Mouse (Mus musculus) right cerebral cortex, postnatal 4 days (tissue): Measurements from ENCODE around the gene Plk5.
A peak's percentile ranks its signal among the peaks of the same experiment; 100 is the strongest.

Experiments
- DNase-seq: peaks from one replicate; pipeline ENCODE4 v3.0.0-alpha.2; 2022

Gene Plk5

GRCm38 (mm10) chr10:80357994-80358639 lies 1.9 kb downstream of the Plk5 start:
- DNase-seq, result no peak

GRCm38 (mm10) chr10:80363734-80364133 lies 7.5 kb downstream of the Plk5 start:
- no peak for DNase-seq

- DNase-seq, result no peak
Observed at GRCm38 (mm10) chr10:80365736-80366135, 9.5 kb downstream of the Plk5 start.

DNA sequence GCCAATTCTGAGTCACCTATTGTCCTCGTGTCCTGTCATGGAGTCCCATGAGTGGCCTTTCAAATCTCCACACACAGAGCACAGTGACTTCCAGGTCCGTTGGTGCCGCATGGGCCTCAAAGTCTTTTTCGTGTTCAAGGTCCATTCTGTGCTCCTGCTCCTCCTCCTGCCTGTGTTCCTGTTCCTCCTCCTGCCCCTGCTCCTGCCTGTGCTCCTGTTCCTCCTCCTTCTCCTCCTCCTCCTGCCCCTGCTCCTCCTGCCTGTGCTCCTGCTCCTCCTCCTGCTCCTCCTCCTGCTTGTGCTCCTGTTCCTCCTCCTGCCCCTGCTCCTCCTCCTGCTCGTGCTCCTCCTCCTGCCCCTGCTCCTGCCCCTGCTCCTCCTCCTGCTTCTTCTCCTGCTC lies 11.7 kb downstream of the Plk5 start:
- DNase-seq, result no peak

DNA sequence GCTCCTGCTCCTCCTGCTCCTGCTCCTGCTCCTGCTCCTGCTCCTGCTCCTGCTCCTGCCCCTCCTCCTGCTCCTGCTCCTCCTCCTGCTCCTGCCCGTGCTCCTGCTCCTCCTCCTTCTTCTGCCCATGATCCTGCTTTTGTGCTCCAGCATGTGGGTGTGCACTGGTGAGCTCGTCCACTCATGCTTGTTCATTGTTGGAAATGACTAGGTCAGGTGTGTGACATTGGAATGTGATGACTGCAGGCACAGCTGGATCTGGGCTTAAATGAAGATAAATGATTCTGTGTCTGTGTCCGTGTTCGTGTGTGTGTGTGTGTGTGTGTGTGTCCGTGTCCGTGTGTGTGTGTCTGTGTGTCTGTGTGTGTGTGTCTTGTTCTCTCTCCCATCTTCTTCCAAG lies 12.1 kb downstream of the Plk5 start:
- DNase-seq, result no peak

DNA sequence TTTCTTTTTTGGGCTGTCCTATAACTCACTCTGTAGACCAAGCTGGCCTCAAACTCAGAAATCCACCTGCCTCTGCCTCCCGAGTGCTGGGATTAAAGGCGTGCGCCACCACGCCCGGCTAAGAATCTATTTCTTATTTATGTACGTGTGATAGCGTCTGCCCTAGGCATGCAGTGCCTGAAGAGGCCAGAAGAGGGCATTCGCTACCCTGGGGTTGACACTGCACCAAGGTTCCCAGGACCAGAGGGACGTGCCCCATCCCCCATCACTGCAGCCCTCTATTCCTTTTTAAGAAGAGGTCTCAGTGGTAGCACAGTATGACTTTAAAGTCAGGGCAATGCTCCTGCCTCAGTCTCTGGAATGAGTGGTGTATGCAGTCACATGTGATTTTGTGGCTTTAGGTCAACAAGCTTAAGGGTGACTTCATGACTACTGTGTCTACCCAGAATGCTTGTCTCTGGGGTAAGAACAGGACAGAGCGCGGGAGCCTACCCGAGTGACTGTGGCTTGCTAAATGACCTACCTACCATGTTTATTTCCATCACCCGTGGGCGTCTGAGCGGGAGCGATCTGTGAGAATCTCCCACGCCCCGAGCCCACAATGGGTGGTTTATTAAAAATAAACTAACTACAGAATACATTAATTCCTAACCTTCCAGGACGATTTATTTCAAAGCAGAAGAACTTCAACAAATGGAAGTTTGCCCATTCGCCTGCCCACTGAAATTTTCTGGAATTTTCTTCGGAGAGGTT lies 13.9 kb downstream of the Plk5 start:
- DNase-seq, result no peak

DNA sequence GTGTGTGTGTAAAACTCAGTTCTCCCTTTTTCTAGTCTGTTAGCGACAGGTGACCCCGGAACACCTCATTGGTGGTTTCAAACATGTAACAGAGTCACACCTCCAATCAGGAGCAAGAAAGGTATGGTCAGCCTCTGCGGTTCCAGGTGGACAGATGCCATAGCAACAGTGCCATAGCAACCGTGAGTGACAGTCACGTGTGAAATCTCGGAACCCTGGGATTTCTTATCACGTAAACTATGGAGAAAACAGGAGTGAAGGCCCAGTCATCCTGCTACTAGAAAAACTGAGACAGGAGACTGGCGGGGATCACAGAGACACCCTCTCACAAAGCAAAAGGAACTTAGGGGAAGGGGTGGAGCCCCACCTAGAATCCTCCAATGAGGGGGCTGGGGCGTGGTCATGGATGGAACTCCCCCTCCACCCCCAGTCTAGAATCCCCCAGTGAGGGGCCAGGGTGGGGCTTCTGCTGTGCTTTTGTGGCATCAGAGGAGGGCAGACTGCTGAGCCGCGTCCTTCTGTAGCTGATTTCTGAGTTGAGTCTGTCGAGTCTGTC lies 15.2 kb downstream of the Plk5 start:
- DNase-seq, result no peak

- DNase-seq, result no peak
Observed at GRCm38 (mm10) chr10:80371983-80372382, 15.7 kb downstream of the Plk5 start.

DNA sequence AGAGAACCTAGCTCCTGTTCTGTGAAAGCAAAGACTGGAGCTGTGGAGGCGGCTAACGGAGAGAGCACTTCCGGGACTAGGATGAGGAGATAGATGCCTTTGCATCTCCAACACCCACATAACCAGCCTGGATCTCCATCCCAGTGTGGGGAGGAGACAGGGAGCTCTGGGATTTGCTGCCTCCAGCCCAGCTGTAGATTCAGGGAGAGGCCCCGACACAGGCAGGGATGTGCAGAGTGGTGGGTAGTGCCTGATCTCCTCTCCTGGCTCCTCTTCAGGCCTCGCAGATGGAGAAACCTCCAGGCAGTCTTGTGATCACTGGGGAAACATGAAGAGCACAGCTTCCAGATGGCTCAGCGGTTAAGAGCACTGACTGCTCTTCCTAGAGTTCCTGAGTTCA lies 16.4 kb downstream of the Plk5 start:
- DNase-seq, result no peak

GRCm38 (mm10) chr10:80374063-80374462 lies 17.8 kb downstream of the Plk5 start:
- DNase-seq, result peak; percentile 70

DNA sequence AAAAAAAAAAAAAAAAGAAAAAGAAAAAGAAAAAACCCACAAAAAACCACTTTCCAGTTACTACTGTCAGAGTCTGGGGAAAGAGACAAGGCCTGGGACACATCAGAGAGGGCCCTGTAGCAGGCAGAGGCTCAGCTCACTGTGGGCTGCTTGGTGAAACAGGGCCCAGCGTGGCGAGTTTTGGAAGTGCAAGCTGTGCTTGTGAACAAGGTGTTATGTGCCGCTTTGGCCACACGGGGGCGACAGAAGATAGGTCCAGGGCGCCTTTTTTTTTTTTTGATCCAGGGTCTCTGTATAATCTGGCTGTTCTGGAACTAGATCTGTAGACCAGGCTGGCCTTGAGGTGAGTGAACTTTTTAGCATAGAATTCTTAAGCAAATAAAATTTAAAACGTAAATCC lies 19.9 kb downstream of the Plk5 start:
- DNase-seq, result peak; percentile 98

DNA sequence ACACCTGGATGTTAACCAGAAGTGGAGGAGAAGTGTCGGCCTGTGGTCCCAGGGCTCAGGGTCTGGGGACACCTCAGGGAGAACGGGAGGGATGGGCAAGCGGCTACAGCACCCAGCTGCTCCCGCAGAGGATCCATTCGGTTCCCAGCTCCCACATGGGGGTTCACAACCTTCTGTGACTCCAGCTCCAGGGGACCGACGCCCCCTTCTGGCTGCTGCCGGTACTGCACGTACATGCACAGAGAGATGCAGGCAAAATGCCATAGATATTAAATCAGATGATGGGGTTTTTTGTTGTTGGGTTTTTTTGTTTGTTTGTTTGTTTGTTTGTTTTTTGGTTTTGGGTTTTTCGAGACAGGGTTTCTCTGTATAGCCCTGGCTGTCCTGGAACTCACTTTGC lies 21.5 kb downstream of the Plk5 start:
- peak; percentile 62 for DNase-seq

DNA sequence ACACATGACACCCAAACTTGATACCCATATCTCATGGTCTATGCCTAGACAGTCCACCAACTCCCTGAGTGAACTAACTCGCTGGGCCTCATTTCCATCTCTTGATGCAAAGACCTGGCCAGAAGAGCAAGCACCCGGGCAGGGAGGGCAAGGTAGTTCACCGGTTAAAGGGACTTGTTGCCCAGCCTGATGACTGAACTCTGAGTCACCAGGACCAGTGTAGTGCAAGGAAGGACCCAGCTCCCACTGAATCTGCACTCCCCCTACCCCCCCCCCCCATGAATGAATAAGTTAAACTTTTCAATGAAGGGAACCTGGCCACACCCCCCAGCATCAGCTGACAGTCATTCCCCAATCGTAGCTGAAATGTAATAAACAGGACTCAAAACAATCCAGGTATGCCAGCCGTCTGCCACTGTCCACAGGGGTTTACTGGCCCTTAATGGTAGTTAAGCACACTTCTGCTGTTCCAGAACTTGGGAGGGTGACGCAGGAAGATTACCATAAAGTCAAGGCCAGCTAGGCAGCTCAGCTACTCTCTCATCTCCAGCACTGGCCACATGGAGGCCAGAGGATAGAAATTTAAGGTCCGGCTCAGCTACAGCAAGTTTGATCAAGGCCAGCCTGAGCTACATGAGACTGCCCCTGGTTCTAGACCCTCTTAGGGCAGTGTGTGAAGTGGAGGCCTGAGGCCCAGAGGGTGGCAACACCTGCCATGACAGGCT lies 26.5 kb downstream of the Plk5 start:
- DNase-seq, result no peak

DNA sequence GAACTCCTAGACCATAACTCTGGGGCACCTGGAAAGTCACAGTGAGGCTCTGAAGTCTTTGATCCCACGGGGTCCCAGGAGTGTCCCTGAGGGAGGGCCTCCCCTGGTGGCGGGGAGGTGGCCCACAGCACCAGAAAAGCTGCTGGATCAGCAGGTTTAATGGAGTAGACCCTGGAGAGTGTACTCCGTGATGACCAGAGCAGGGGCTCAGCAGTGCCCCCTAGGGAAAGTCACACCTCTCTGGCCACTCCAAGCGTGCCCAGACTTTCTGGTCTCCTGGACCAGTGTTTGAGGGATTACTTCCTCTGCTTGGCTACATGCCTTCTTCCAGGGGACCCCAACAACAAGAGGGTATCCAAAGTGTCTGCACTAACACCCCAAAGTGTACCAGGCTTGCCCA lies 27.2 kb downstream of the Plk5 start:
- DNase-seq, result no peak

DNA sequence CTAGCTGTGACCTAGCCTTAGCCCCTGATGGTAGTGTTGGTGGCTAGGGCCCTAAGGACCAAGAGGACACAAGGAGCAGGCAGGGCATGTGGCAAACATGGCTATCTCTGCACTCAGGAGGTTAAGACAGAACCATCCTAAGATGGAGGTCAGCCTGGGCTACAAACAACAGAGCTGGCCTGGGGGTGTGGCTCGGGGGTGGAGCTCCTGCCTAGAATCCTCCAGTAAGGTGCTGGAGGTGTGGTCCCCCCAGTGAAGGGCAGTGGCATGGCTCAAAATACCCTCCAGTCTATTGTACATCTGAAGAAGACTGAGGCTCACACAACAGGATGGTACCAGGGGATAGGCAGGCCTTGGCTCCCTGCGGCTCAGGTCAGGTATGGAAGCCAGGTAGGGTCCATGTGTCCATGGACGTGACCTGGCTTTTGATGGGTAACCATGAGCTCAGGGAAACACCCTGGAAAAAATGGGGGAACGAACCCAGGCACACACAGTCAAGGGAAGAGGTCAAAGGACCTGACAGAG lies 27.9 kb downstream of the Plk5 start:
- no peak for DNase-seq

DNA sequence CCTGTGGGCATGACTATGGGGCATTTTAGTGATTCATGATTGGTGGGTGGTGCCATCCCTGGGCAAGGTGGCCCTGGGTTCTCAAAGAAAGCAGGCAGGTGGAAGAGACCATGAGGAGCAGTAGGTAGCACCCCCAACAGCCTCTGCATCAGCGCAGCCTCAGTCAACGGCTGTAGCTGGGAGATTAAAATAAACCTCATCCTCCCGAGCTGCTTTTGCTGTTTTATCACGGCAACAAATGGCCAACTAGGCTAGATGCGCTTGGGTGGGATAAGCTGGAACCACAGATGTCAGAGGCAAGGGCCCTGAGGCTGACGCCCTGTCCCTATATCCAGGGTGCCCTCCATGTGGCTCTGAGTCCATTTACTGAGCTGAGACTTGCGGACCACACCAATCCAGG lies 28.4 kb downstream of the Plk5 start:
- no peak for DNase-seq

GRCm38 (mm10) chr10:80385310-80385709 lies 29.1 kb downstream of the Plk5 start:
- no peak for DNase-seq

GRCm38 (mm10) chr10:80385811-80386734 lies 29.8 kb downstream of the Plk5 start:
- peak; percentile 61 for DNase-seq

DNA sequence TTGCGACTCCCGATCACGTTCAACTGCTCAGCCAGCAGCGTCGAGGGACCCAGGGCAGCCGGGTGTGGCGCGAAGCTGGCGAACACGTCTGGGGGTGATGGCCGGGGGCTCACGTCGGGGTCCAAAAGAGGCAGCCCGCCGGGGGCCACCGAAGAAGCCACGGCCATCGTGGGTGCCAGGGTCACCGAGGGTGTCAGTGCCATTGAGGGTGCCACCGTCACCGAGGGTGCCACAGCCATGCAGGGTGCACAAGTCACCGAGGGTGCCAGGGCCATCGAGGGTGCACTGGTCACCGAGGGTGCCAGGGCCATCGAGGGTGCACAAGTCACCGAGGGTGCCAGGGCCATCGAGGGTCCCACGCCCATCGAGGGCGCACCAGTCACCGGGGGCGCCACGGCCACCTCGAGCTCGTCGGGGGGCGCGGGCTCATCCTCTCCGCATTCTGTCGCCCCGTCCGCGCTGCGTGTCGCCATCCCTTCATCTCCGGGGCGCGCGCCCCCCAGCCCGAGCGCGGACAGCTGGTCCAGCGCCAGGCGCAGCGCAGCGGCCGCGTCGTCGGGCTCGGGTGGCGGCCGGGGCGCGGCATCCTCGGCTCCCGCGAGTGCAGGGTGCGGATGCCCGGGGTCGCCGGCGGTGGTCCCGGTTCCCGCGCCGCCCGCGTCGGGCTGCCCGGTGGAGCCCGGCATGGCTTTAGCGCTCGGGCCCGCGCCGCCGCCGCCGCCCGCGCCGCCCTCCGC lies 30.6 kb downstream of the Plk5 start:
- DNase-seq, result peak; percentile 52

DNA sequence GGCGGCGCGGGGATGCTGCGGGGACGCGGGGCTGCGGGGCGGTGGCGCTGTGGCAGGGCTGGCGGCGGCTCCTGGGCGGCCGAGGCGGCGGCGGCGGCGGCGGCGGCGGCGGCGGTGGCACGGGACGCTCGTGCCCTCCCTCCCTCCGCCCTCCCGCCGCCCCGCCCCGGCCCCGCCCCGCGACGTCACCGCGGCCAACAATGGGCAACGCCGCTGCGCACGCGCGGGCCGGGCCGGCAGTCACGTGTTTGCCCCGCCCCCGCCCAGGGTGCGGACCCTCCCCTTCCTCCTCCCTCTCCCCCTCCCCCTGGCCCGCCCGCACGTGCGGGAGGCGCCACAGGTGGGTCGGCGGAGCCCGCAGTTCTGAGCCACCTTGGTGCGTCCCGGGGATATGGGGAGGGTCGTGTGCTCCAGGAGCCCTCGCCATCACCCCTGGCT lies 31.3 kb downstream of the Plk5 start, which contains the start of gene Mex3d:
TSS of gene Mex3d (minus strand) at position 138 of the 438 bp plus-strand sequence.
- peak; percentile 97 for DNase-seq

GRCm38 (mm10) chr10:80388731-80389130 lies 32.5 kb downstream of the Plk5 start:
- no peak for DNase-seq
